Mouse (Mus musculus): Measurements from ENCODE around the gene Ikzf3.
A peak's percentile ranks its signal among the peaks of the same experiment; 100 is the strongest.

Ikzf3 gene

GRCm38 (mm10) chr11:98446562-98447474 is 99.0 kb downstream of the Ikzf3 start:
- DNase-seq (ENCODE audit: low read depth, low spot score), result no peak

- DNase-seq (ENCODE audit: low read depth, low spot score), result no peak
These were observed 99.6 kb downstream of the Ikzf3 start, which contains the start of gene Grb7 for GRCm38 (mm10) chr11:98446213-98446561. Gene Grb7, plus strand, starts transcription at chr11:98446394.

- DNase-seq (ENCODE audit: low read depth, low spot score), result no peak
These were observed 100.2 kb downstream of the Ikzf3 start for GRCm38 (mm10) chr11:98445679-98446078.

- DNase-seq (ENCODE audit: low read depth, low spot score), result no peak
These were observed 100.6 kb downstream of the Ikzf3 start for GRCm38 (mm10) chr11:98445238-98445637.

- no peak for DNase-seq (ENCODE audit: low read depth, low spot score)
These were observed 102.1 kb downstream of the Ikzf3 start for GRCm38 (mm10) chr11:98443688-98444087.

GRCm38 (mm10) chr11:98438331-98439158 is 107.3 kb downstream of the Ikzf3 start, which contains the start of gene Mien1:
Gene Mien1, minus strand, starts transcription at chr11:98438991.
- DNase-seq (ENCODE audit: low read depth, low spot score), result peak; percentile 97

- no peak for DNase-seq (ENCODE audit: low read depth, low spot score)
These were observed 108.4 kb downstream of the Ikzf3 start for GRCm38 (mm10) chr11:98437441-98437840.

- DNase-seq (ENCODE audit: low read depth, low spot score), result no peak
These were observed 110.1 kb downstream of the Ikzf3 start for GRCm38 (mm10) chr11:98435723-98436122.

GRCm38 (mm10) chr11:98431743-98432502 is 113.9 kb downstream of the Ikzf3 start:
- no peak for DNase-seq (ENCODE audit: low read depth, low spot score)

GRCm38 (mm10) chr11:98428436-98428835 is 117.4 kb downstream of the Ikzf3 start:
- no peak for DNase-seq (ENCODE audit: low read depth, low spot score)

GRCm38 (mm10) chr11:98426592-98426991 is 119.2 kb downstream of the Ikzf3 start:
- no peak for DNase-seq (ENCODE audit: low read depth, low spot score)

GRCm38 (mm10) chr11:98418939-98419547 is 126.8 kb downstream of the Ikzf3 start:
- no peak for DNase-seq (ENCODE audit: low read depth, low spot score)

GRCm38 (mm10) chr11:98418273-98418672 is 127.6 kb downstream of the Ikzf3 start:
- DNase-seq (ENCODE audit: low read depth, low spot score), result no peak

GRCm38 (mm10) chr11:98417074-98417473 is 128.8 kb downstream of the Ikzf3 start:
- DNase-seq (ENCODE audit: low read depth, low spot score), result no peak

All from WW6 (cell line).